Mouse (Mus musculus) testis, adult 2 months (tissue): Measurements from ENCODE around the gene Olfr603.
"Not testable (repeated sequence)": the region's sequence is repeated elsewhere in the genome, so short reads cannot be mapped to it uniquely, and the experiment has no call there.

Experiments
- CTCF ChIP-seq: fragments of 200-500 bp; IDR thresholded peaks from 2 replicates; pipeline ENCODE4 v1.5.1; 2012; ENCODE audit warnings: low read depth, mild to moderate bottlenecking, inconsistent platforms, low read length, moderate library complexity; ENCODE audit not compliant: control insufficient read depth, insufficient read depth, insufficient replicate concordance
- POLR2A ChIP-seq: fragments of 200-500 bp; IDR thresholded peaks from 2 replicates; pipeline ENCODE4 v1.6.1; 2012; ENCODE audit warnings: low read depth, mild to moderate bottlenecking, inconsistent platforms, low read length, moderate library complexity; ENCODE audit not compliant: control insufficient read depth

DNA sequence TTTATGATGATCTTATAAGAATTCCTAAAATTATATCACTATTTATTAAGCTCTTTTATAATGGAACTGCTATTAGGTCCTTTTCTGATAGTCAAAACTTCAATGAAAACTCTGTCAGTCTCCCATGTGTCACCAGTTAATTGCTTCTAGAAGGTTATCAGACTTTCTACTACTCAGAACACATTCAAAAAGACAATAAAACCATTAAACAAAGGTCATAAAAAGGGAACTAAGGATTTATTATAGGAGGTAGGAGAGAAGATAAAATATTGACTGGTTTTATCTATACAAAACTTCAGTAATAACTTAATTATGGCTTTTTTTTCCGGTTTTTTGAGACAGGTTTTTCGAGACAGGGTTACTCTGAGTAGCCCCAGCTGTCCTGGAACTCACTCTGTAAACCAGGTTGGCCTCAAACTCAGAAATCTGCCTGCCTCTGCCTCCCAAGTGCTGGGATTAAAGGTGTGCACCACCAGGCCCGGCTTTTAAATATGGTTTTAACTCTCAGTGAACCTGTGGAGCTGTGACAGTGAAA lies 20.6 kb upstream of the Olfr603 start:
- TF ChIP-seq POLR2A, CTCF: not testable (repeated sequence)
